Comparison of ENCODE assay signal across 15 mouse cellular contexts in the genomic region with DNA sequence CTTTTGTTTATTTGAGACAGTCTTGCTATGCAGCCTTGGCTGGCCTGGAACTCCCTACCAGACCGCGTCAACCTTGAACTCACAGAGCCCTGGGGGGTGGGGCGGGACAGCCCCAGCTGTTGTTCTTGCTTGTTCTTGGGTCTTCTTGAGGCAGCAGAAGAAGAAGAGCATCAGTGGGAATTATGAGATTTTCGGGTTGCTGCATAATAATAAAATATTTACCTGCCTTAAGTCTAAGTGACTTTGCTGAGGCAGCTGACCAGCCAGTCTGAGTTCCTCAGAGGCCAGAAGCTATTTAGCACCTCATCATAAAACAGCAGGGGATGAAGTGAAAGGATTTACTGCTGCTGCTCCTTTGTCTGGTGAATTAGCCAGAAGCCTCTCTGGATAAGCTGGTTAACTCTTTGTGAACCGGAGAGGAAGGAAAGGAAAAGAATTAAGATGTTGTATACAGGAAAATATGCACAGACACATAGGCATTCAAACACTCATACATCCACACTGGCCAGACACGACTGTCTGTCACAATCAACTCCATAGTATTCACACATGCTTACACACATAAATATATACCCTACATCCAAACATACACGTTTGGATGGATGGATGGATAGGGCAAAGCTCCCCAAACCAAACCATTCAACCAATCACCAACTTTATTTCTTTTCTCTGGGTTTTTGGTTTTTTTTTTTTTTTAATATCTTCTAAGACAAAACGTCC. TPM values are rescaled to one million over a fixed set of nuclear protein-coding genes. Genes with fewer than 3 reads are reported as not detected.
DNase-seq lines count a peak whose midpoint lies in the region; ATAC-seq and TF ChIP-seq lines count a peak whose summit lies in the region.
"Had no signal": no experiment of that assay in that cellular context is flagged by ENCODE, and none has a peak within 500 bp of the region (broad histone marks: within the 10 kb centered on the region; RNA-seq: fewer than 3 reads in every experiment).

No protein-coding gene starts in this region.

- no peaks in the 10 kb centered on the region for H3K9me3 ChIP-seq in forebrain, embryonic 12.5 days
- no peaks in the 10 kb centered on the region for H3K9me3 ChIP-seq in forebrain, embryonic 13.5 days (replicated peaks)
- no peaks in the 10 kb centered on the region for H3K9me3 ChIP-seq in E14TG2a.4 (ENCODE audit: low read length)
- no peaks in the 10 kb centered on the region for H3K9me3 ChIP-seq in midbrain, embryonic 12.5 days
- H3K9me3 ChIP-seq in liver, postnatal 0 days (ENCODE audit: low read length): no peaks in the 10 kb centered on the region
- H3K9me3 ChIP-seq: limb, embryonic 15.5 days had no signal

- no peak for TF ChIP-seq EP300 in liver, postnatal 0 days (IDR thresholded peaks at IDR 0.05; ENCODE audit: low read depth)

- no peak overlapping the region for H3K4me2 ChIP-seq in forebrain, embryonic 12.5 days
- H3K4me2 ChIP-seq in forebrain, embryonic 13.5 days: no peak overlapping the region
- no peak overlapping the region for H3K4me2 ChIP-seq in midbrain, embryonic 12.5 days (replicated peaks)
- H3K4me2 ChIP-seq in liver, postnatal 0 days (ENCODE audit: low read depth, low read length): no peak overlapping the region
- H3K4me2 ChIP-seq: limb, embryonic 15.5 days had no signal

- H3K9ac ChIP-seq in forebrain, embryonic 12.5 days: no peak overlapping the region
- H3K9ac ChIP-seq in forebrain, embryonic 13.5 days: no peak overlapping the region
- no peak overlapping the region for H3K9ac ChIP-seq in midbrain, embryonic 12.5 days (replicated peaks)
- no peak overlapping the region for H3K9ac ChIP-seq in liver, postnatal 0 days (replicated peaks)
- H3K9ac ChIP-seq: limb, embryonic 15.5 days had no signal

- DNase-seq in embryo, embryonic 9.5 days (ENCODE audit: extremely low spot score): peak; percentile 44
- DNase-seq in liver, postnatal 0 days: no peak
- no peak for DNase-seq in heart, adult 18-20 months
- no peak for DNase-seq in cerebellum, adult 18-20 months
- DNase-seq: cerebellum, postnatal 10 days; gastrocnemius, postnatal 36 days; heart, postnatal 10 days; kidney, adult 8-10 months had no signal

- H3K4me1 ChIP-seq in forebrain, embryonic 12.5 days: peaks cover 7% of the 10 kb centered on the region
- H3K4me1 ChIP-seq in forebrain, embryonic 13.5 days: 0 out of 2 replicates have a peak, but pooled peaks cover 6% of the 10 kb centered on the region
- H3K4me1 ChIP-seq in E14TG2a.4 (replicated peaks; ENCODE audit: low read depth, low read length): peaks cover 45% of the 10 kb centered on the region
- H3K4me1 ChIP-seq in midbrain, embryonic 12.5 days: peaks cover 6% of the 10 kb centered on the region
- peaks cover 3% of the 10 kb centered on the region for H3K4me1 ChIP-seq in liver, postnatal 0 days (ENCODE audit: insufficient read depth)
- H3K4me1 ChIP-seq: limb, embryonic 15.5 days had no signal

- H3K36me3 ChIP-seq in forebrain, embryonic 12.5 days (replicated peaks): peaks cover 20% of the 10 kb centered on the region; the same call in 1 of the 2 replicates
- peaks cover 12% of the 10 kb centered on the region for H3K36me3 ChIP-seq in forebrain, embryonic 13.5 days (ENCODE audit: poor library complexity, severe bottlenecking)
- H3K36me3 ChIP-seq in E14TG2a.4 (ENCODE audit: insufficient read depth, low read length): peaks cover 19% of the 10 kb centered on the region; the same call in 1 of the 2 replicates
- H3K36me3 ChIP-seq in midbrain, embryonic 12.5 days: 0 out of 2 replicates have a peak, but pooled peaks cover 4% of the 10 kb centered on the region
- peaks cover 8% of the 10 kb centered on the region; the same call in 1 of the 2 replicates for H3K36me3 ChIP-seq in liver, postnatal 0 days (replicated peaks; ENCODE audit: insufficient read depth, low read length)

- WGBS in forebrain, embryonic 12.5 days: 8% methylated on average over 8 of the region's 8 CpGs
- 6% methylated on average over 8 of the region's 8 CpGs for WGBS in forebrain, embryonic 13.5 days
- WGBS in midbrain, embryonic 12.5 days: 8% methylated on average over 8 of the region's 8 CpGs
- 54% methylated on average over 8 of the region's 8 CpGs for WGBS in liver, postnatal 0 days (ENCODE audit: insufficient replicate concordance)

- no peak for TF ChIP-seq CTCF in E14TG2a.4 (conservative IDR thresholded peaks at IDR 0.05; ENCODE audit: low read length)
- no peak for TF ChIP-seq CTCF in liver, postnatal 0 days (IDR thresholded peaks at IDR 0.05; ENCODE audit: low read depth)

- peak overlapping the region; percentile 19; the same call in 1 of the 2 replicates for H3K27ac ChIP-seq in forebrain, embryonic 12.5 days
- no peak overlapping the region for H3K27ac ChIP-seq in forebrain, embryonic 13.5 days
- peak overlapping the region; percentile 56 for H3K27ac ChIP-seq in midbrain, embryonic 12.5 days (replicated peaks)
- no peak overlapping the region for H3K27ac ChIP-seq in liver, postnatal 0 days (ENCODE audit: low read depth)
- H3K27ac ChIP-seq: limb, embryonic 15.5 days had no signal

- H3K27me3 ChIP-seq in forebrain, embryonic 12.5 days: no peaks in the 10 kb centered on the region
- H3K27me3 ChIP-seq in forebrain, embryonic 13.5 days: no peaks in the 10 kb centered on the region
- H3K27me3 ChIP-seq in E14TG2a.4 (ENCODE audit: insufficient read depth, low read length): no peaks in the 10 kb centered on the region
- H3K27me3 ChIP-seq in midbrain, embryonic 12.5 days: no peaks in the 10 kb centered on the region
- H3K27me3 ChIP-seq in liver, postnatal 0 days (ENCODE audit: insufficient read depth, low read length): no peaks in the 10 kb centered on the region
- H3K27me3 ChIP-seq: limb, embryonic 15.5 days had no signal

- H3K4me3 ChIP-seq in forebrain, embryonic 12.5 days (replicated peaks): no peak overlapping the region
- H3K4me3 ChIP-seq in forebrain, embryonic 13.5 days: no peak overlapping the region
- H3K4me3 ChIP-seq in E14TG2a.4 (replicated peaks; ENCODE audit: low read length): 0 out of 2 replicates have a peak overlapping the region, but pooled peaks have one; percentile 7
- no peak overlapping the region for H3K4me3 ChIP-seq in midbrain, embryonic 12.5 days
- no peak overlapping the region for H3K4me3 ChIP-seq in liver, postnatal 0 days (ENCODE audit: low read depth, low read length)
- H3K4me3 ChIP-seq: limb, embryonic 15.5 days had no signal

- ATAC-seq in forebrain, embryonic 12.5 days (ENCODE audit: low FRiP score): no peak
- no peak for ATAC-seq in forebrain, embryonic 13.5 days
- ATAC-seq in midbrain, embryonic 12.5 days (ENCODE audit: low FRiP score, low read depth): peak; percentile 74
- ATAC-seq in liver, postnatal 0 days: no peak

RNA-seq across cellular contexts. Expression of a gene that starts 6.4 kb away (rescaled TPM):
- polyA plus RNA-seq in forebrain, embryonic 12.5 days (2016; fragmentation: Nextera tagmentation; extraction: Ambion mirVana): 49.9 and 50.2 TPM in 2 replicates
- polyA plus RNA-seq in forebrain, embryonic 13.5 days (2015; fragmentation: Nextera tagmentation; extraction: Ambion mirVana): 51.0 and 56.2 TPM in 2 replicates
- 43.0 and 43.9 TPM in 2 replicates for polyA plus RNA-seq in midbrain, embryonic 12.5 days (2016; fragmentation: Nextera tagmentation; extraction: Ambion mirVana)
- polyA plus RNA-seq in liver, postnatal 0 days (2015; fragmentation: Nextera tagmentation; extraction: Ambion mirVana): 34.5 and 41.9 TPM in 2 replicates
- 10 to 100 TPM; 62.3 to 65.8 TPM for total RNA-seq in heart, adult 18-20 months (2021)

RNA-seq across cellular contexts. Expression of a gene that starts 15.7 kb away (rescaled TPM):
- not detected in 2 replicates for polyA plus RNA-seq in forebrain, embryonic 12.5 days (2016; fragmentation: Nextera tagmentation; extraction: Ambion mirVana)
- polyA plus RNA-seq in forebrain, embryonic 13.5 days (2015; fragmentation: Nextera tagmentation; extraction: Ambion mirVana): not detected in 2 replicates
- not detected in 2 replicates for polyA plus RNA-seq in midbrain, embryonic 12.5 days (2016; fragmentation: Nextera tagmentation; extraction: Ambion mirVana)
- polyA plus RNA-seq in liver, postnatal 0 days (2015; fragmentation: Nextera tagmentation; extraction: Ambion mirVana): not detected in 2 replicates
- not detected for total RNA-seq in heart, adult 18-20 months (2021)
- total RNA-seq: adrenal gland, postnatal 4 days; gastrocnemius, postnatal 36 days; heart, postnatal 10 days; megakaryocyte progenitor cell, adult 5-6 weeks had no signal
- polyA plus RNA-seq: limb, embryonic 15.5 days had no signal

RNA-seq across cellular contexts. Expression of a gene that starts 41.8 kb away (rescaled TPM):
- 1.4 and 1.8 TPM in 2 replicates for polyA plus RNA-seq in forebrain, embryonic 12.5 days (2016; fragmentation: Nextera tagmentation; extraction: Ambion mirVana)
- 1.4 and 1.6 TPM in 2 replicates for polyA plus RNA-seq in forebrain, embryonic 13.5 days (2015; fragmentation: Nextera tagmentation; extraction: Ambion mirVana)
- polyA plus RNA-seq in midbrain, embryonic 12.5 days (2016; fragmentation: Nextera tagmentation; extraction: Ambion mirVana): 1.1 and 1.2 TPM in 2 replicates
- not detected in 2 replicates for polyA plus RNA-seq in liver, postnatal 0 days (2015; fragmentation: Nextera tagmentation; extraction: Ambion mirVana)
- under 1 TPM in 1 of 2 experiments, not detected in 1; 0.72 TPM for total RNA-seq in heart, adult 18-20 months (2021)
- total RNA-seq: gastrocnemius, postnatal 36 days; megakaryocyte progenitor cell, adult 5-6 weeks had no signal
- polyA plus RNA-seq: limb, embryonic 15.5 days had no signal

Comparison
In these comparisons a context has a peak if more than half of its experiments do, and no peak if none do; other contexts are left out.
1. H3K27ac ChIP-seq: peak in forebrain, embryonic 12.5 days (single experiment) and midbrain, embryonic 12.5 days (single experiment); none in forebrain, embryonic 13.5 days (single experiment) and liver, postnatal 0 days (single experiment).